Mouse (Mus musculus): ENCODE results near the gene Elmsan1. TPM values are rescaled to one million over a fixed set of nuclear protein-coding genes. Genes with fewer than 3 reads are reported as not detected.

Gene Elmsan1
- polyA plus RNA-seq, 1 experiment from 2014 or later = 6.3 TPM

DNA sequence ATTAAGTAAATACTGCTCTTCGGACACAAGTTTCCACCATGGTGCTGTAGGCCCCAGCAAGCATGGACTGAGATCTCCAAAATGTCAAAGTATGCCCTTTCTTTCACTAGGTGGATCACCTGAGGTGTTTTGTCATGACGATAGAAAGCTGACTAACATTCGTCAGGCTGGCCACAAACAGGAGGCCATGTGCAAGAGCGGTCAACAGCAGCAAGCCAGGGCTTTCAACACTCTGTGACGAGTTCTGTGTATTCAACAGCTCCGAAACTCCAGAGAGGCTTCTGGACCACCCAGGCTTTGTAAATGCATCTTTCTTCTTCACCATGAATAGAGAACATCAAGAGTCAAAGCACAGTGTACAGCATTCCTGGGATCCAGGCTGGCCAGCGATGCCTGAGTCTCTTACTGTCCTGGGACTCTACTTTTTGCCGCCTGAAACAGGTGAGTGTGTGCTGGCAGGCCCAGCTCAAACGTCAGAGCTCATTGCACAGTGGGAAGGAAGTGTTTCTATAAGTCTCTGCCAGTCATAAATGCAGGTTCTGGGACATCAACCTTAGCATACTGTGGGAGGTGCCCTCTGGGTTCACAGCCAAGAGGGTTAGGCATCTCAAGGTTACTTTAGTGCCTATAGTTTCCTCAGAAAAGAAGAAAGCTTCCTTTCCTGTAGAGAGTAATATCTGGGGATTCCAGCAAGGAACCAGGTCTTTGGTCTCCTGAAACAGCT, 7.6 kb upstream of the Elmsan1 start:
- H3K9me3 ChIP-seq = no peaks in the 10 kb centered on the region
- H3K9ac ChIP-seq = no peak overlapping the region
- no peak for ATAC-seq (ENCODE audit: low FRiP score, low read depth)
- H3K4me2 ChIP-seq (replicated peaks) = no peak overlapping the region
- H3K4me1 ChIP-seq = no peaks in the 10 kb centered on the region
- no peaks in the 10 kb centered on the region for H3K27me3 ChIP-seq (replicated peaks)
- H3K4me3 ChIP-seq = no peak overlapping the region
- no peak overlapping the region for H3K27ac ChIP-seq
- H3K36me3 ChIP-seq = no peaks in the 10 kb centered on the region
- WGBS = 87% methylated on average over 9 of the region's 9 CpGs

DNA sequence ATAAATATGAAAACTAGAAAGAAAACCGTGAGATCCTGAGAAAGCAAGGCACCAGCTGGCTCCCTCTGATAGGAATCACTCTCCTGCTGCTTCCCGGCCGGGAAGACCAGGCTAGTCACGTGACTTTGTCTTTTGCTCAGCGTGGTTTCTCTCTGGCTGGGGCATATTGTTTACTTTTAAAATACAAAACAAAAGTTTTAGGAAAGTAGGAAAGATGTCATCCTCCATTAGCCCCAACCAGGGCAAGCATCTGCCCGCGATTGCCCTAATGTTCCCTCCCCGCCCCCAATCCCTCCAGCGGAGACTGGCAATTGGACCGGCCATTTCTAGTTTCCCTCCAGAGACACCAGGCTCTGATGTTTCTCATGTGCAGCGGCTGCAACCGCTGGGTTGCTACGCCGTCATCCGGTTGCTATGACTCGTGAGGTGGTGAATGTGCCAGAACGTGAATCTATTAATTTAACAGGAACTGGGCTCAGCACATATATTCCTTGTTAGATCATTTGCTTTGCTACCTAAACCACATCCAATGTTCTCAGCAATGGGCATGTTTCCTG, 3.8 kb upstream of the Elmsan1 start:
- Histone ChIP-seq H3K27ac (no peak overlapping the region), H3K9me3 (no peaks in the 10 kb centered on the region), H3K9ac (no peak overlapping the region), H3K36me3 (no peaks in the 10 kb centered on the region), H3K27me3 (replicated peaks) (no peaks in the 10 kb centered on the region), H3K4me3 (peak overlapping the region; percentile 25), H3K4me2 (replicated peaks) (peak overlapping the region; percentile 57), H3K4me1 (peaks cover 24% of the 10 kb centered on the region; the same call in 1 of the 2 replicates)
- under 1% methylated on average over 17 of the region's 17 CpGs for WGBS
- no peak for ATAC-seq (ENCODE audit: low FRiP score, low read depth)

DNA sequence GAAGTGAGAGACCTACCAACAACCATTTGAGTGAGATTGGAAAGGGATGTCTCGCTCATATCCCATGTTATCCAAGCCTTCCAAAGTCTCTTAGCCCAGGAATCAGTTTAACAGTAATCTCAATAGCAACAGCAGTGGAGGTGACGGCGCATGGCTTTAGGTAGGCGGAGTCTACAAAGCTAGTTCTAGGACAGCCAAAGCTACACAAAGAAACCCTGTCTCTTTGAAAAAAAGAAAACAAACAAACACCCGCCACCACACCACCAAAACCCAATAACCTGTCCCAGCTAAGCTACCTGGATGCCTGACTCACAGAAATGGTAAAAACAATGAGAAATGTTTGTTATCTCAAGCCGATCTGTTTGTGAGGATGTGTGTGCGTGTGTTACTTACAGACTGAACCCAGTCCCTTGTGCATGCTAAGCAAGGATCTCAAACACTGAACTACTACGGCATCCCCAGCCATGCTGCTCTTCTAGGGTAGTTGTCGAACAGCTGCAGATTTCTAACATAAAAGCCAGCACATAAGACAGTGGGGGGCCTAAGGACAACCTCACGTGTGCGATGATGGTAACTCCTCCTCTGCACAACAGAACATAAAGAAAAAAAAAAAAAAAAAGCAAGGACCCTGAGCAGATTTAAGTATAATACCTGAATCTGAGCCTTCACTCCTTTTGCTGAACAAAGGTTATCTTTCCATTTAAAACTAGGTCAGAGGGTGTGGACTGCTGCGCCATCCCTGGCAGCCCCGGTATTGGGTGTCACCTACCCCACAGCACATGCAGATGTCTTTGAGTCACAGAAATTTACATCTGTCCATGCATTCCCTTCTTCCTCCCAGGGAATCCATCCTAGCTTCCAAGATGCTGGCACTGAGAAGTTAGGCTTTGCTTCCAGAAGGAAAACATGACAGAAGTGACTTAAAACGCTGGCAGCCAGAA, 2.5 kb upstream of the Elmsan1 start:
- Histone ChIP-seq H3K27me3 (replicated peaks) (no peaks in the 10 kb centered on the region), H3K4me1 (peaks cover 35% of the 10 kb centered on the region), H3K27ac (no peak overlapping the region), H3K4me3 (no peak overlapping the region), H3K36me3 (no peaks in the 10 kb centered on the region), H3K4me2 (replicated peaks) (no peak overlapping the region), H3K9ac (no peak overlapping the region), H3K9me3 (no peaks in the 10 kb centered on the region)
- 80% methylated on average over 14 of the region's 14 CpGs for WGBS
- ATAC-seq (ENCODE audit: low FRiP score, low read depth) = no peak

DNA sequence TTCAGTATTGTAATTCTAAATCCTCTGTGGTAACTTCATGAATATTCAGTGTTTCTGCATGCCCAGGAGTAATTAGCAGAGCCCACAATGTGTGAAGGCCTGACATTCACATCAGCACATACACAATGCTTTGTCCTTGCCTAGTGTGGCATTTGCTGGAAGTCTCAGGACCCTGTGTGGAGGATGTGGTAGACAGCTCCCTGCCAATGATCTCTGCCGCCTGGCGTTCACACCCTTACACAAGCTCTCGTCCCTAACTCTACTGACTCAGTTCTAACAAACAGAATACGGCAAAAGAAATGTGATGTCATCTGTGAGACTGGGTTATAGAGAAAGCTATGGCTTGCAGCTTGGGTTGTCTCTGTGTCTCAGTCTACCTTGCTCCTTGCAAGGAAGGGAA, 1.8 kb upstream of the Elmsan1 start:
- Histone ChIP-seq H3K27me3 (replicated peaks) (no peaks in the 10 kb centered on the region), H3K4me2 (replicated peaks) (no peak overlapping the region), H3K4me1 (peaks cover 42% of the 10 kb centered on the region), H3K9ac (no peak overlapping the region), H3K36me3 (no peaks in the 10 kb centered on the region), H3K4me3 (no peak overlapping the region), H3K27ac (no peak overlapping the region), H3K9me3 (no peaks in the 10 kb centered on the region)
- no peak for ATAC-seq (ENCODE audit: low FRiP score, low read depth)
- WGBS = 72% methylated on average over 4 of the region's 4 CpGs

DNA sequence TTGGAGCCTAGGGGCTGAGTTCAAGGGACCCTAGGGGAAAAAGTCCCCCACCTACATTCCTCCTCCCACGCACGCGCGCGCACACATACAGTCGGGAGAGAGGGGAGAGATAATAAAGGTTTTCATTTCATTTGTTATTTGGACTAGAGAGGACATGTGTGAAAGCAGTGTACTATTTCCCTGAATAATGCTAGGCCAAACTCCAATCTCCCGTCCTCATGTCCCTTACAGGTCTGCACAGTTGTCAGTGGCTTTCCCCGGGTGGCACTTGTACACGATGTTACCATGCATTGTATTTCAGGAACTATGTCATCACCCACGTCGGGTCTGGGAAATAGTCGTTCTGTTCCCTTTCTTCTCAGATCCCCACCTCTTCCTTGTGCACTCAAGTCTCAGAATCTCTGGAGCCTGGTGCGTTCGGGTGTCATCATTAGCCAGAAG, 460 bp upstream of the Elmsan1 start:
- Histone ChIP-seq H3K27ac (peak overlapping the region; percentile 59), H3K27me3 (replicated peaks) (no peaks in the 10 kb centered on the region), H3K4me3 (peak overlapping the region; percentile 73), H3K4me2 (replicated peaks) (peak overlapping the region; percentile 92), H3K36me3 (no peaks in the 10 kb centered on the region), H3K9ac (peak overlapping the region; percentile 69), H3K4me1 (peaks cover 53% of the 10 kb centered on the region), H3K9me3 (no peaks in the 10 kb centered on the region)
- 2% methylated on average over 14 of the region's 14 CpGs for WGBS
- no peak for ATAC-seq (ENCODE audit: low FRiP score, low read depth)

DNA sequence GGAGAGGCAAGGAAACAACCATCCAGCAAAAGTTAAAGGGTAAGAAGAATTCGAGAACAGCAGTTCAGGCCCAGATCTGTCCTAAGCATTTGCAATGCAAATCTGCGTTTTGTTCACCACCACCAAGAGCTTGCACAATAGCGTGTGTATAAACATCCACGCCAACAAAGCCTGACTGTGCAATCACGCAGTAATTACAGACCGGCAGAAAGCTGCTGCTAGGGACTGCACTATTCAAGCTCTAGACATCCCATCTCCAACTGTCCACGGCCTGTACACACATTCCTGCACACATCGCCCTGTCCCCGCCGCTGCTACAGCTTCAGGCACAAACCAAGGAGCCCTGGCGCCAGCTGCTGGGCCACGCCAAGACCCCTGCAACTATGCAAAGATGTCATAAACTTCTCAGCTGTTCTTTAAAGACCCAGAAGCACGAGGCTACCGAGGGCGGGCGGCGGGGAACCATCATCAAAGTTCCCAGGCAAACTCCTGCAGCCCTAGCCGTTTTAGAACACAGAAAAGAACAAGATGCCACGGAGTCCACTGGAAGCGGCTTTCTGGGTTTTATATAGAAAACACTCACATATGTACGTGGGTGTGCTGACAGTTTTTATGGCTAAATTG, 1.1 kb downstream of the Elmsan1 start:
- H3K36me3 ChIP-seq = no peaks in the 10 kb centered on the region
- H3K9ac ChIP-seq = peak overlapping the region; percentile 69
- peaks cover 56% of the 10 kb centered on the region for H3K4me1 ChIP-seq
- H3K4me3 ChIP-seq = peak overlapping the region; percentile 73
- H3K4me2 ChIP-seq (replicated peaks) = peak overlapping the region; percentile 92
- H3K27me3 ChIP-seq (replicated peaks) = no peaks in the 10 kb centered on the region
- no peaks in the 10 kb centered on the region for H3K9me3 ChIP-seq
- peak; percentile 68 for ATAC-seq (ENCODE audit: low FRiP score, low read depth)
- peak overlapping the region; percentile 59 for H3K27ac ChIP-seq
- 3% methylated on average over 21 of the region's 21 CpGs for WGBS

DNA sequence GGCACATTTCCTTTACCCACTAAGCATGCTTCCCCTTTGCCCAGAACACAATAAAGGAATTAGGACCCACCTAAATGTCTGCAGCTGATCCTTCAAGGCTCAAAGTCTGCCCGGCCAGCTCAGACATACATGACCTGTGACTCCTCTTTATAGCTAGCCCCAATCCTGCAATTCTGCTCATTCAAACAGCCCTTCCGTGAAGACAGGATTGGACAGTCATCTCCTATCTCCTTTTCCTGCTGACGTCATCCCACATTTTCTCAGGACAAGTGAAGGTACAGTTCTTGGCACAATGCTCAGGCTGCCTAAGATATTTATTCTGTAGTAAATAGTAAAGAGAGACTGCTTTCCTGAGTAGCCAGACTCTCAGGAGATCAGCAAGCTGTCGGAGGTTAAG, 1.6 kb downstream of the Elmsan1 start:
- peak; percentile 3; the same call in 1 of the 2 replicates for ATAC-seq (ENCODE audit: low FRiP score, low read depth)
- peaks cover 61% of the 10 kb centered on the region for H3K4me1 ChIP-seq
- WGBS = 15% methylated on average over 4 of the region's 4 CpGs
- H3K9me3 ChIP-seq = no peaks in the 10 kb centered on the region
- H3K27ac ChIP-seq = 0 out of 2 replicates have a peak overlapping the region, but pooled peaks have one; percentile 42
- 0 out of 2 replicates have a peak overlapping the region, but pooled peaks have one; percentile 13 for H3K9ac ChIP-seq
- H3K4me2 ChIP-seq (replicated peaks) = peak overlapping the region; percentile 92
- H3K27me3 ChIP-seq (replicated peaks) = no peaks in the 10 kb centered on the region
- 0 out of 2 replicates have a peak overlapping the region, but pooled peaks have one; percentile 73 for H3K4me3 ChIP-seq
- H3K36me3 ChIP-seq = no peaks in the 10 kb centered on the region

DNA sequence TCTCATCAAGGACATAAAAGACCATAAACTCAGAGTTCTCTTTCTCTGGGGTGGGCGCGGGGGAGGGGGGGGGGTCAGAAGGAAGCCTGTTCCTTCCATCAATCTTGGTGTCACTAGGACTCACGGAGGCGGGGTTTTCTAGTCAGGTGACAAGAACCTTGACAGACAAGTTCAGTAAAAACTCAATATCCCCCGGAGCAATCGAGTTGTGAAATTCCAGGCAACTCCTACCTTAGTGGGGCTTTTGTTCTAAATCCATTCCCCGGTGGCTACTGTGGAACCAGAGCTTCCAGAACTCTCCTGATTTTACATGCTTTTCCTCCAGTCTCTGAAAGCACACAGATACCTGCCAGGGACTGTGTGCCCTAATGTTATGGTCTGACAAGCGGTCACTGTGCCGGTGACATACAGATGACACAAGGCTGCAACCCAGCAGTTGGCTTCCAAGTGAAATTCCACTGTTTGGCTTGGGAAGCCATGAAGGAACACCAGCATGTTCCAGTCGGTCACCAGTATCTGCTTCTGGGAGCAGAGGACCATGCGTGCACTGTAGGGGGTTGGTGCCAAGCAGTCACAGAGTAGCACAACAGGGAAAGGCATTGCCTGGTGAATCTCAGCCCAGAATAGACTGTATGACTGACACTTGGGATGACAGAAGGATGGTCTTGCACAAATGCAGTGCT, 2.8 kb downstream of the Elmsan1 start:
- H3K36me3 ChIP-seq = no peaks in the 10 kb centered on the region
- no peak overlapping the region for H3K4me3 ChIP-seq
- ATAC-seq (ENCODE audit: low FRiP score, low read depth) = no peak
- no peaks in the 10 kb centered on the region for H3K9me3 ChIP-seq
- peak overlapping the region; percentile 24 for H3K4me2 ChIP-seq (replicated peaks)
- peaks cover 72% of the 10 kb centered on the region for H3K4me1 ChIP-seq
- no peak overlapping the region for H3K27ac ChIP-seq
- WGBS = 44% methylated on average over 11 of the region's 11 CpGs
- no peaks in the 10 kb centered on the region for H3K27me3 ChIP-seq (replicated peaks)
- no peak overlapping the region for H3K9ac ChIP-seq

DNA sequence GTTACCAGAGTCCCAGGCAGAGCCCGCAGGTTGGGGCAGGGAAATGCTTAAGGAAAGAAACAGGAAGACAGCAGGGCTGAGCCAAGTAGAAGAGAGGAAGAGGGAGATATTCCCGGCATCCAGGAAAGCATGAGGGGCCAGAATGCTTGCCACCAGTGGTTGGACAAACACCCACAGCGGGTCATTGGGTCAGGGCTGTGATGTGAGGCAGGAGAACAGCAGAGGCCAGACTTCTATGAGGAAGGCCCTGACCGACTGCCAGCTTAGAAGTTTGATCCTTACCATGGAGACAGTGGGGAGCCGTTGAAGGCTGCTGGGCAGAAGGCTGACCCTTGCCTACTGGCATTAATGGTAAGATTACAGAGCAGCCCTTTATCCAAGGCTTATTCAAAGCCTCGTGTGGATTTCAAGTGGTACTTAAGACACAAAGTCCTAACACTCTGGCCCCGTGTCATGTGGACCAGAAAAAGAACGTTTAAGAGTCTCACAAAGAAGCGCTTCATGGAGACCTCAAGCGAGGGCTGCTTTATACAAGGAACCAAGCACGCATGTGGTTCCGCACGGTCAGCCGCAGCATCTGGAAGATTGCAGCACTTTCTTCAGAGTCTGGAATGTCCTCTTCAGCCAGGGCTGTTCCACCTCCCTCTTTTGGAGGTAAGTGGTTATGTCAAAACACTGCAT, 4.0 kb downstream of the Elmsan1 start:
- H3K4me2 ChIP-seq (replicated peaks) = 0 out of 2 replicates have a peak overlapping the region, but pooled peaks have one; percentile 12
- WGBS = 54% methylated on average over 14 of the region's 14 CpGs
- no peak overlapping the region for H3K27ac ChIP-seq
- H3K4me3 ChIP-seq = no peak overlapping the region
- peaks cover 68% of the 10 kb centered on the region for H3K4me1 ChIP-seq
- H3K27me3 ChIP-seq (replicated peaks) = no peaks in the 10 kb centered on the region
- no peaks in the 10 kb centered on the region for H3K9me3 ChIP-seq
- no peaks in the 10 kb centered on the region for H3K36me3 ChIP-seq
- ATAC-seq (ENCODE audit: low FRiP score, low read depth) = no peak
- H3K9ac ChIP-seq = no peak overlapping the region

DNA sequence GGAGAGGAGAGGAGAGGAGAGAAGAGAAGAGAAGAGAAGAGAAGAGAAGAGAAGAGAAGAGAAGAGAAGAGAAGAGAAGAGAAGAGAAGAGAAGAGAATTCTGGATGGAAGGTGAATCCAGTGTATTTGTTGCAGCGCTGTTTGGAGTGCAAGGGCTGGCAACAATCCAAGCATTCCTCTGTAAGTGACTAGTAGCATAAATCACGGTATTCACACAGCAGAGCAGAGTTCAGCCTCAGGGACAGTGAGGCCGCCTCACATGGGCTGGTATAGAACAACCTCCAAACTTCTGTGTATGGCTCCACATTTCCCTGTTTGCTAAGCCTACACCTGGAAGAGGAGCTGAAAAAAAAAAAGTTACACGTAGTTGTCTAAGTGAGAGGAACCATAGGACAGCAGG, 6.4 kb downstream of the Elmsan1 start:
- Histone ChIP-seq H3K36me3 (no peaks in the 10 kb centered on the region), H3K27me3 (replicated peaks) (no peaks in the 10 kb centered on the region), H3K27ac (no peak overlapping the region), H3K4me1 (peaks cover 58% of the 10 kb centered on the region), H3K9ac (no peak overlapping the region), H3K4me3 (no peak overlapping the region), H3K4me2 (replicated peaks) (no peak overlapping the region), H3K9me3 (no peaks in the 10 kb centered on the region)
- WGBS = 32% methylated on average over 4 of the region's 4 CpGs
- ATAC-seq (ENCODE audit: low FRiP score, low read depth) = 0 out of 2 replicates have a peak, but pooled peaks have one; percentile 26

DNA sequence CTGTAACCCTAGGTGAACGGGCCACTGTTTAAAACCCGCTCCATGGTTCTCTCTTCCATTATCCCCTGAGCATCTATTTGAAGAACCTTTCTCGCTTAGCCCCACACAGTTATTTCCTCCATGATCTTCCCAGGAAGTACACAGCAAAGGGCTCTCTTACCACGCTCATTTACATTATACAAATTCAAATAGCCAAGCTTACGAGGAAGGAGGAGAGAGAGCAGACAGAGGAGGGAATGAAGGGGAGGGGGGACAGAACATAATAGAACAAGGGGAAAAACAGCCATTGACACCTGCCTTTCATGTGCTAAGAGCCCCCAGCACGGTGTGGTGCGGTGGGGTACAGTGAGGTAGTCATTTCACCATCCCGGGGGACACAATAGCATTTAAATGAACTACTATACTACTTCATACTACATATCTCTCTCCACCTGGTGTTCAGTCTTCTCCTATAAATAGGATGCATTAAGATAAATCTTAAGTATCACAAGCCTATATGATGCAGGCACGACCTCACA, 7.6 kb downstream of the Elmsan1 start:
- ATAC-seq (ENCODE audit: low FRiP score, low read depth) = no peak
- H3K36me3 ChIP-seq = no peaks in the 10 kb centered on the region
- H3K4me1 ChIP-seq = peaks cover 52% of the 10 kb centered on the region
- no peaks in the 10 kb centered on the region for H3K9me3 ChIP-seq
- H3K4me3 ChIP-seq = no peak overlapping the region
- H3K27me3 ChIP-seq (replicated peaks) = no peaks in the 10 kb centered on the region
- no peak overlapping the region for H3K27ac ChIP-seq
- H3K9ac ChIP-seq = no peak overlapping the region
- no peak overlapping the region for H3K4me2 ChIP-seq (replicated peaks)
- 45% methylated on average over 9 of the region's 9 CpGs for WGBS

Data from neural tube, embryonic 12.5 days (tissue).